Mouse (Mus musculus) embryonic facial prominence, embryonic 14.5 days (tissue): ENCODE data around the gene Vamp8. TPM values are rescaled to one million over a fixed set of nuclear protein-coding genes. Genes with fewer than 3 reads are reported as not detected.

Experiments
- ATAC-seq: fragments of 200-750 bp; cut with Nextera tagmentation; 2 replicates; pipeline ENCODE4 v1.8.0; 2017; ENCODE audit warnings: low read depth, moderate number of reproducible peaks, moderate TSS enrichment
- DNase-seq: peaks from one replicate; pipeline ENCODE4 v3.0.0-alpha.2; 2015; ENCODE audit warnings: low spot score
- H3K27ac ChIP-seq: fragments of 300-500 bp; sonication (generic); replicated peaks from 2 replicates; pipeline ENCODE4 v1.5.1; 2014; ENCODE audit warnings: low read depth, mild to moderate bottlenecking, low read length, moderate library complexity
- H3K27me3 ChIP-seq: fragments of 300-500 bp; sonication (generic); replicated peaks from 2 replicates; pipeline ENCODE4 v1.6.1; 2014; ENCODE audit warnings: low read length; ENCODE audit not compliant: control insufficient read depth, insufficient read depth
- H3K36me3 ChIP-seq: fragments of 300-500 bp; sonication (generic); 2 replicates; pipeline ENCODE4 v1.6.1; 2014; ENCODE audit warnings: low read length, mixed read lengths; ENCODE audit not compliant: control insufficient read depth, insufficient read depth
- H3K4me1 ChIP-seq: fragments of 300-500 bp; sonication (generic); 2 replicates; pipeline ENCODE4 v1.6.1; 2014; ENCODE audit warnings: antibody characterized with exemption, low read length; ENCODE audit not compliant: control insufficient read depth, insufficient read depth
- H3K4me2 ChIP-seq: fragments of 300-500 bp; sonication (generic); 2 replicates; pipeline ENCODE4 v1.6.1; 2014; ENCODE audit warnings: low read depth, mild to moderate bottlenecking, low read length, moderate library complexity, mixed read lengths
- H3K4me3 ChIP-seq: fragments of 300-500 bp; sonication (generic); 2 replicates; pipeline ENCODE4 v1.5.1; 2014; ENCODE audit warnings: low read depth, mild to moderate bottlenecking, low read length
- H3K9ac ChIP-seq: fragments of 300-500 bp; sonication (generic); 2 replicates; pipeline ENCODE4 v1.6.1; 2014; ENCODE audit warnings: low read depth, mild to moderate bottlenecking, low read length, moderate library complexity, mixed read lengths
- H3K9me3 ChIP-seq: fragments of 300-500 bp; sonication (generic); 2 replicates; pipeline ENCODE4 v1.6.1; 2016; ENCODE audit warnings: low read length; ENCODE audit not compliant: control insufficient read depth
- WGBS: fragments of 180-500 bp; shearing (Covaris S2); extraction: QIAGEN DNeasy Blood & Tissue Kit; methylation state at CpG from one replicate; pipeline ENCODE4 v1.1.7; 2014; 5-methylcytosine and 5-hydroxymethylcytosine counted together
- polyA plus RNA-seq: library from polyadenylated mRNA; unstranded; fragments of >200 nt; fragmentation: Nextera tagmentation; extraction: Ambion mirVana; gene quantifications from 2 replicates; pipeline ENCODE4 v1.2.1, GENCODE M21; 2014

The Vamp8 gene
- polyA plus RNA-seq, 1 experiment from 2014 or later: 144 TPM

- no peak overlapping the region for H3K4me2 ChIP-seq
- no peaks in the 10 kb centered on the region for H3K9me3 ChIP-seq
- H3K36me3 ChIP-seq: peaks cover 92% of the 10 kb centered on the region
- 36% methylated on average over 8 of the region's 8 CpGs for WGBS
- ATAC-seq (peak; percentile 86), DNase-seq (peak; percentile 79)
- H3K9ac ChIP-seq: no peak overlapping the region
- no peak overlapping the region for H3K4me3 ChIP-seq
- H3K27ac ChIP-seq: no peak overlapping the region
- no peaks in the 10 kb centered on the region for H3K4me1 ChIP-seq
- no peaks in the 10 kb centered on the region for H3K27me3 ChIP-seq
Measured at GRCm38 (mm10) chr6:72428036-72428435, 37.5 kb upstream of the Vamp8 start.

GRCm38 (mm10) chr6:72425646-72426045 lies 35.1 kb upstream of the Vamp8 start:
- ATAC-seq (no peak), DNase-seq (no peak)
- 92% methylated on average over 11 of the region's 11 CpGs for WGBS
- no peak overlapping the region for H3K4me2 ChIP-seq
- H3K4me1 ChIP-seq: no peaks in the 10 kb centered on the region
- H3K4me3 ChIP-seq: no peak overlapping the region
- H3K27me3 ChIP-seq: no peaks in the 10 kb centered on the region
- H3K36me3 ChIP-seq: peaks cover 95% of the 10 kb centered on the region
- no peaks in the 10 kb centered on the region for H3K9me3 ChIP-seq
- H3K9ac ChIP-seq: no peak overlapping the region
- H3K27ac ChIP-seq: no peak overlapping the region

GRCm38 (mm10) chr6:72420901-72421300 lies 30.4 kb upstream of the Vamp8 start:
- no peak for ATAC-seq
- no peaks in the 10 kb centered on the region for H3K4me1 ChIP-seq
- WGBS: 92% methylated on average over 10 of the region's 10 CpGs
- no peak for DNase-seq
- H3K4me3 ChIP-seq: no peak overlapping the region
- H3K9me3 ChIP-seq: no peaks in the 10 kb centered on the region
- peaks cover 83% of the 10 kb centered on the region for H3K36me3 ChIP-seq
- no peaks in the 10 kb centered on the region for H3K27me3 ChIP-seq
- H3K27ac ChIP-seq: no peak overlapping the region
- no peak overlapping the region for H3K4me2 ChIP-seq
- H3K9ac ChIP-seq: no peak overlapping the region

GRCm38 (mm10) chr6:72419806-72420205 lies 29.3 kb upstream of the Vamp8 start:
- peaks cover 72% of the 10 kb centered on the region for H3K36me3 ChIP-seq
- H3K27ac ChIP-seq: no peak overlapping the region
- no peaks in the 10 kb centered on the region for H3K27me3 ChIP-seq
- 76% methylated on average over 1 of the region's 1 CpGs for WGBS
- no peak overlapping the region for H3K9ac ChIP-seq
- peaks cover 8% of the 10 kb centered on the region for H3K4me1 ChIP-seq
- DNase-seq (no peak), ATAC-seq (no peak)
- H3K9me3 ChIP-seq: no peaks in the 10 kb centered on the region
- no peak overlapping the region for H3K4me3 ChIP-seq
- H3K4me2 ChIP-seq: no peak overlapping the region

- H3K4me1 ChIP-seq: peaks cover 9% of the 10 kb centered on the region
- H3K27ac ChIP-seq: no peak overlapping the region
- no peak for DNase-seq
- H3K4me2 ChIP-seq: no peak overlapping the region
- peaks cover 57% of the 10 kb centered on the region for H3K36me3 ChIP-seq
- H3K27me3 ChIP-seq: no peaks in the 10 kb centered on the region
- 93% methylated on average over 4 of the region's 4 CpGs for WGBS
- H3K4me3 ChIP-seq: no peak overlapping the region
- no peak for ATAC-seq
- H3K9me3 ChIP-seq: no peaks in the 10 kb centered on the region
- H3K9ac ChIP-seq: no peak overlapping the region
Measured at GRCm38 (mm10) chr6:72418279-72418678, 27.8 kb upstream of the Vamp8 start.

GRCm38 (mm10) chr6:72415964-72416772 lies 25.7 kb upstream of the Vamp8 start:
- Histone ChIP-seq H3K36me3 (peaks cover 37% of the 10 kb centered on the region), H3K9me3 (no peaks in the 10 kb centered on the region), H3K27me3 (no peaks in the 10 kb centered on the region), H3K4me1 (peaks cover 9% of the 10 kb centered on the region), H3K27ac (no peak overlapping the region), H3K4me2 (peak overlapping the region; percentile 71), H3K4me3 (no peak overlapping the region; the same call in 1 of the 2 replicates), H3K9ac (0 out of 2 replicates have a peak overlapping the region, but pooled peaks have one; percentile 34)
- DNase-seq (no peak), ATAC-seq (no peak)
- WGBS: 75% methylated on average over 7 of the region's 7 CpGs

- ATAC-seq: no peak
- peaks cover 27% of the 10 kb centered on the region for H3K36me3 ChIP-seq
- peak overlapping the region; percentile 60 for H3K4me3 ChIP-seq
- H3K27me3 ChIP-seq: no peaks in the 10 kb centered on the region
- H3K9ac ChIP-seq: peak overlapping the region; percentile 77
- 88% methylated on average over 5 of the region's 5 CpGs for WGBS
- H3K9me3 ChIP-seq: no peaks in the 10 kb centered on the region
- DNase-seq: no peak
- peaks cover 9% of the 10 kb centered on the region for H3K4me1 ChIP-seq
- peak overlapping the region; percentile 71 for H3K4me2 ChIP-seq
- H3K27ac ChIP-seq: no peak overlapping the region
Measured at GRCm38 (mm10) chr6:72415181-72415580, 24.7 kb upstream of the Vamp8 start.

- H3K9ac ChIP-seq: peak within 1 kb of the TSS; percentile 77
- no peaks in the 10 kb centered on the region for H3K27me3 ChIP-seq
- peak; percentile 98 for DNase-seq
- no peaks in the 10 kb centered on the region for H3K9me3 ChIP-seq
- peak within 1 kb of the TSS; percentile 60 for H3K4me3 ChIP-seq
- peaks cover 9% of the 10 kb centered on the region for H3K4me1 ChIP-seq
- WGBS: 1% methylated on average over 33 of the region's 33 CpGs
- peaks cover 17% of the 10 kb centered on the region for H3K36me3 ChIP-seq
- ATAC-seq: peak; percentile 97
- peak within 1 kb of the TSS; percentile 66; the same call in 1 of the 2 replicates for H3K27ac ChIP-seq
- peak within 1 kb of the TSS; percentile 71 for H3K4me2 ChIP-seq
Measured at GRCm38 (mm10) chr6:72414076-72414756, 23.7 kb upstream of the Vamp8 start, which contains the start of gene Ggcx. Ggcx (plus strand) TSS chr6:72414308.
